Mouse (Mus musculus) stomach, embryonic 15.5 days (tissue): ENCODE measurements around the gene Lsamp. TPM values are rescaled to one million over a fixed set of nuclear protein-coding genes. Genes with fewer than 3 reads are reported as not detected.

Experiments
- ATAC-seq: fragments of 200-750 bp; cut with Nextera tagmentation; 2 replicates; pipeline ENCODE4 v1.8.0; 2017; ENCODE audit warnings: low read depth, moderate number of reproducible peaks, moderate TSS enrichment; ENCODE audit not compliant: insufficient read depth, low FRiP score
- H3K27ac ChIP-seq: fragments of 300-500 bp; sonication (generic); 2 replicates; pipeline ENCODE4 v1.5.1; 2015; ENCODE audit warnings: mild to moderate bottlenecking, inconsistent platforms
- H3K27me3 ChIP-seq: fragments of 300-500 bp; sonication (generic); replicated peaks from 2 replicates; pipeline ENCODE4 v1.6.1; 2015; ENCODE audit warnings: inconsistent platforms
- H3K36me3 ChIP-seq: fragments of 300-500 bp; sonication (generic); 2 replicates; pipeline ENCODE4 v1.6.1; 2015; ENCODE audit warnings: inconsistent platforms
- H3K4me1 ChIP-seq: fragments of 300-500 bp; sonication (generic); 2 replicates; pipeline ENCODE4 v1.6.1; 2015; ENCODE audit warnings: inconsistent platforms
- H3K4me2 ChIP-seq: fragments of 300-500 bp; sonication (generic); 2 replicates; pipeline ENCODE4 v1.6.1; 2015; ENCODE audit warnings: mild to moderate bottlenecking, inconsistent platforms
- H3K4me3 ChIP-seq: fragments of 300-500 bp; sonication (generic); replicated peaks from 2 replicates; pipeline ENCODE4 v1.5.1; 2015; ENCODE audit warnings: inconsistent platforms
- H3K9ac ChIP-seq: fragments of 300-500 bp; sonication (generic); 2 replicates; pipeline ENCODE4 v1.6.1; 2015; ENCODE audit warnings: inconsistent platforms
- H3K9me3 ChIP-seq: fragments of 300-500 bp; sonication (generic); 2 replicates; pipeline ENCODE4 v1.6.1; 2016; ENCODE audit warnings: inconsistent platforms
- WGBS: fragments of 180-500 bp; shearing (Covaris S2); methylation state at CpG from one replicate; pipeline ENCODE4 v1.1.7; 2015; 5-methylcytosine and 5-hydroxymethylcytosine counted together
- polyA plus RNA-seq: library from polyadenylated mRNA; unstranded; fragments of >200 nt; fragmentation: Nextera tagmentation; extraction: Ambion mirVana; gene quantifications from 2 replicates; pipeline ENCODE4 v1.2.1, GENCODE M21; 2015

Lsamp gene
- 7.7 and 8.5 TPM in 2 replicates for polyA plus RNA-seq

GRCm38 (mm10) chr16:39984205-39984634, at the start of gene Lsamp:
Lsamp (plus strand) TSS chr16:39984361.
- no peak within 1 kb of the TSS for H3K27ac ChIP-seq
- H3K9me3 ChIP-seq = no peaks in the 10 kb centered on the region
- WGBS = under 1% methylated on average over 24 of the region's 24 CpGs
- H3K36me3 ChIP-seq = no peaks in the 10 kb centered on the region
- peak within 1 kb of the TSS; percentile 91 for H3K4me2 ChIP-seq
- peak; percentile 85 for ATAC-seq
- no peaks in the 10 kb centered on the region for H3K27me3 ChIP-seq
- peak within 1 kb of the TSS; percentile 16; the same call in 1 of the 2 replicates for H3K9ac ChIP-seq
- H3K4me3 ChIP-seq = peak within 1 kb of the TSS; percentile 51
- peaks cover 5% of the 10 kb centered on the region; the same call in 1 of the 2 replicates for H3K4me1 ChIP-seq

GRCm38 (mm10) chr16:39957686-39958085, 26.5 kb upstream of the Lsamp start:
- Histone ChIP-seq H3K4me2 (no peak overlapping the region), H3K4me1 (no peaks in the 10 kb centered on the region), H3K9me3 (no peaks in the 10 kb centered on the region), H3K9ac (no peak overlapping the region), H3K27me3 (no peaks in the 10 kb centered on the region), H3K4me3 (no peak overlapping the region), H3K27ac (no peak overlapping the region), H3K36me3 (no peaks in the 10 kb centered on the region)
- WGBS = 89% methylated on average over 2 of the region's 2 CpGs
- no peak for ATAC-seq

GRCm38 (mm10) chr16:39972712-39973111, 11.4 kb upstream of the Lsamp start:
- Histone ChIP-seq H3K9me3 (no peaks in the 10 kb centered on the region), H3K27ac (no peak overlapping the region), H3K4me1 (no peaks in the 10 kb centered on the region), H3K36me3 (no peaks in the 10 kb centered on the region), H3K4me3 (no peak overlapping the region), H3K27me3 (no peaks in the 10 kb centered on the region), H3K9ac (no peak overlapping the region), H3K4me2 (no peak overlapping the region)
- whole genome bisulfite sequencing = 46% methylated on average over 1 of the region's 1 CpGs
- ATAC-seq = no peak

- H3K4me2 ChIP-seq = peak overlapping the region; percentile 91
- under 1% methylated on average over 28 of the region's 29 CpGs for WGBS
- peaks cover 5% of the 10 kb centered on the region; the same call in 1 of the 2 replicates for H3K4me1 ChIP-seq
- H3K9me3 ChIP-seq = no peaks in the 10 kb centered on the region
- no peak overlapping the region for H3K27ac ChIP-seq
- H3K4me3 ChIP-seq = peak overlapping the region; percentile 51
- peak; percentile 39; the same call in 1 of the 2 replicates for ATAC-seq
- no peaks in the 10 kb centered on the region for H3K36me3 ChIP-seq
- no peaks in the 10 kb centered on the region for H3K27me3 ChIP-seq
- peak overlapping the region; percentile 16; the same call in 1 of the 2 replicates for H3K9ac ChIP-seq
Measured at GRCm38 (mm10) chr16:39984635-39985291, 602 bp downstream of the Lsamp start.

- Histone ChIP-seq H3K36me3 (no peaks in the 10 kb centered on the region), H3K9ac (no peak overlapping the region), H3K4me3 (no peak overlapping the region), H3K4me2 (no peak overlapping the region), H3K27ac (no peak overlapping the region), H3K4me1 (peaks cover 5% of the 10 kb centered on the region; the same call in 1 of the 2 replicates), H3K27me3 (no peaks in the 10 kb centered on the region), H3K9me3 (no peaks in the 10 kb centered on the region)
- no peak for ATAC-seq
- WGBS = 58% methylated on average over 2 of the region's 2 CpGs
Measured at GRCm38 (mm10) chr16:39988466-39988865, 4.3 kb downstream of the Lsamp start.

- H3K27ac ChIP-seq = no peak overlapping the region
- no peak overlapping the region for H3K4me2 ChIP-seq
- no peak for ATAC-seq
- no peaks in the 10 kb centered on the region for H3K27me3 ChIP-seq
- H3K4me1 ChIP-seq = no peaks in the 10 kb centered on the region
- no peak overlapping the region for H3K9ac ChIP-seq
- 89% methylated on average over 5 of the region's 5 CpGs for WGBS
- H3K4me3 ChIP-seq = no peak overlapping the region
- H3K9me3 ChIP-seq = no peaks in the 10 kb centered on the region
- H3K36me3 ChIP-seq = no peaks in the 10 kb centered on the region
Measured at GRCm38 (mm10) chr16:39994821-39995220, 10.7 kb downstream of the Lsamp start.

GRCm38 (mm10) chr16:40008800-40009199, 24.6 kb downstream of the Lsamp start:
- Histone ChIP-seq H3K4me1 (no peaks in the 10 kb centered on the region), H3K4me2 (no peak overlapping the region), H3K36me3 (no peaks in the 10 kb centered on the region), H3K27me3 (no peaks in the 10 kb centered on the region), H3K9ac (no peak overlapping the region), H3K27ac (no peak overlapping the region), H3K4me3 (no peak overlapping the region), H3K9me3 (no peaks in the 10 kb centered on the region)
- ATAC-seq = no peak
- WGBS = 55% methylated on average over 2 of the region's 2 CpGs

- Histone ChIP-seq H3K4me2 (no peak overlapping the region), H3K27ac (no peak overlapping the region), H3K9ac (no peak overlapping the region), H3K36me3 (no peaks in the 10 kb centered on the region), H3K27me3 (no peaks in the 10 kb centered on the region), H3K4me3 (no peak overlapping the region), H3K4me1 (no peaks in the 10 kb centered on the region), H3K9me3 (no peaks in the 10 kb centered on the region)
- no peak for ATAC-seq
- 68% methylated on average over 1 of the region's 1 CpGs for WGBS
Measured at GRCm38 (mm10) chr16:40011106-40011505, 26.9 kb downstream of the Lsamp start.

- no peak overlapping the region for H3K27ac ChIP-seq
- H3K4me2 ChIP-seq = no peak overlapping the region
- H3K4me3 ChIP-seq = no peak overlapping the region
- no peaks in the 10 kb centered on the region for H3K27me3 ChIP-seq
- WGBS = 57% methylated on average over 3 of the region's 3 CpGs
- H3K36me3 ChIP-seq = no peaks in the 10 kb centered on the region
- ATAC-seq = no peak
- H3K9me3 ChIP-seq = no peaks in the 10 kb centered on the region
- no peak overlapping the region for H3K9ac ChIP-seq
- H3K4me1 ChIP-seq = no peaks in the 10 kb centered on the region
Measured at GRCm38 (mm10) chr16:40022611-40023010, 38.5 kb downstream of the Lsamp start.

- Histone ChIP-seq H3K9ac (no peak overlapping the region), H3K9me3 (no peaks in the 10 kb centered on the region), H3K27ac (no peak overlapping the region), H3K4me2 (no peak overlapping the region), H3K4me3 (no peak overlapping the region), H3K4me1 (no peaks in the 10 kb centered on the region), H3K27me3 (no peaks in the 10 kb centered on the region), H3K36me3 (no peaks in the 10 kb centered on the region)
- peak; percentile 82 for ATAC-seq
- WGBS = 72% methylated on average over 1 of the region's 1 CpGs
Measured at GRCm38 (mm10) chr16:40036719-40037118, 52.6 kb downstream of the Lsamp start.

GRCm38 (mm10) chr16:40059546-40059945, 75.4 kb downstream of the Lsamp start:
- Histone ChIP-seq H3K4me3 (no peak overlapping the region), H3K4me1 (no peaks in the 10 kb centered on the region), H3K27me3 (no peaks in the 10 kb centered on the region), H3K9ac (no peak overlapping the region), H3K36me3 (no peaks in the 10 kb centered on the region), H3K9me3 (no peaks in the 10 kb centered on the region), H3K27ac (no peak overlapping the region), H3K4me2 (no peak overlapping the region)
- WGBS = 48% methylated on average over 2 of the region's 2 CpGs
- ATAC-seq = no peak

GRCm38 (mm10) chr16:40059968-40060367, 75.8 kb downstream of the Lsamp start:
- H3K4me2 ChIP-seq = no peak overlapping the region
- no peak for ATAC-seq
- no peaks in the 10 kb centered on the region for H3K27me3 ChIP-seq
- no peaks in the 10 kb centered on the region for H3K36me3 ChIP-seq
- H3K27ac ChIP-seq = no peak overlapping the region
- H3K4me3 ChIP-seq = no peak overlapping the region
- 49% methylated on average over 1 of the region's 1 CpGs for WGBS
- no peaks in the 10 kb centered on the region for H3K9me3 ChIP-seq
- no peak overlapping the region for H3K9ac ChIP-seq
- no peaks in the 10 kb centered on the region for H3K4me1 ChIP-seq
